Mouse (Mus musculus) heart, adult 8-10 months (tissue): Measurements from ENCODE around the gene Vps26c. TPM values are rescaled to one million over a fixed set of nuclear protein-coding genes. Genes with fewer than 3 reads are reported as not detected.
"Not testable (repeated sequence)": the region's sequence is repeated elsewhere in the genome, so short reads cannot be mapped to it uniquely, and the experiment has no call there.

Source experiments
- DNase-seq: peaks from one replicate; pipeline ENCODE4 v3.0.0; 2022; ENCODE audit warnings: low spot score
- total RNA-seq, 4 experiments: library from RNA; stranded (reverse); gene quantifications; 2 replicates each; pipeline ENCODE4 v1.2.4; 2022

Gene Vps26c
- total RNA-seq, 4 experiments from 2014 or later = 19.9 to 23.4 (median 22.0) TPM

DNA sequence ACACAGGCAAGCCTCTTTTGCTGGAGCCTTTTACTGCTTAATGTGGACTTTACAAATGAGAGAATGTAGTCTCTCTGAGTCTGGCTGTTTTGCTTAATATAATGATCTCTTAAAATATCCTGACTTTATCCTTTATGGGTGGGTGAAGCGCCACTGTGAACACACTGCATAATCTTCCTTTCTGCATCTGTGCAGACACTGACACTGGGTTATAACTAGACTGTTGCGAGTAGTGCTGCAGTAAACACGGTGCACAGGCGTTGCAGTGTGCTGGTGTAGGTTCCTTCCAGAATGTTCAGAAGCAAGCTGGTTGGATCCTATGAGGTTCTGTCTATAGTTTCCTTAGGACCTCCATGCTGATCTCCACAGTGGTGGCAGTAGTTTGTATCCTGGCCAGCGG is 37.3 kb downstream of the Vps26c start:
- no peak for DNase-seq

DNA sequence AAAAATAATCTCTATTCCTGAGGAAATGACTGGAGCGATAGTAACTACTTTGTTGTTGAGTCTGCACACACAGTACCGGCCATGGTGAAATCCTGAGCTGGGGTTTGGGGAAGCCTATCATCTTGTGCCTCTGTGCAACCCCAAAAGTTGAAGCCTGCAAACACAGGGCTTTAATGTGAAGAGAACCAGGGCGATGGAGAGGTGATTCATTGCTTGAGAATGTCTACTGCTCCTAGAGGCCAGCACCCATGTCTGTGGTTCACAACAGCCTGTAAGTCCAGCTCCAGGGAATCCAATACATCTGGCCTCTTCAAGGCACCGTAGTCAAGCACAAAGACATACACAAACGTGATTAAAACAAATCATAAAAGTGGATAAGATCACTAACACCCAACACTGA is 39.3 kb downstream of the Vps26c start:
- no peak for DNase-seq

DNA sequence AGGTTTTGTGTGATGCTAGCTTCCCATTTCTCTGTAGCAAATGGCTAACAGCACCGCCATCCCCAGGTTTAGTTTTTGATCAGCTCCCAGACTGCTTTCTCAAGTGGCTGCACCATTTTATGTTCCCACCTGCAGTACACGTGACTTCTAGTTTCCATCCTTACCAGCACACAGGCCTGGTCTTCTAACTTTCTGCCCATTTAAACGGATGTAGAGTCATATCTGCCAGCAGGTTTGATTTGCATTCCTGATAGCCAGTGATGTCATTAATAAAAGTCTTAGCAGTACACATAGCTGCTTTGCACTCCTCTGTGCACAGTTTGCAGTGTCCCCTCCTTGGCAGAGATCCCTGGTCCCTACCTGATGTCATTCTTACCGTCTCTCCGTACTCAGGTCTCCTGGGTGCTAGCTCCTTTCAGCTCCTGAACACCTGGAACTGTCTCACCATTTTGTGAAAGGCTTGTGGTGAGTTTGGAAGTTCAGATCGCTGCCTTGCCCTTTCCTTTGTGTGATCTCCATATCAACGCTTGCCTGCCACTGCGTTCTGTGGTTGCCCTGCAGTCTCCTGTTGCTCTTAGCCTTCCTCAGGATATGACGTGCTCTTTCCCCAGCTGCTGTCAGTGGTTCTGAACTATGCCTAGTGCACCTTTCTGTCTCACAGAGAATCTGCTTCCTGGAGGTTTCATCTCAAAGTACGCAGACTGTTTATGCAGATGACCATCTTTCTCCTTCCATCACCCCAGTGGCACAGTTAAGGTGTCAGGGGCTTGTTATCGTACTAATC is 41.7 kb downstream of the Vps26c start:
- DNase-seq = no peak

DNA sequence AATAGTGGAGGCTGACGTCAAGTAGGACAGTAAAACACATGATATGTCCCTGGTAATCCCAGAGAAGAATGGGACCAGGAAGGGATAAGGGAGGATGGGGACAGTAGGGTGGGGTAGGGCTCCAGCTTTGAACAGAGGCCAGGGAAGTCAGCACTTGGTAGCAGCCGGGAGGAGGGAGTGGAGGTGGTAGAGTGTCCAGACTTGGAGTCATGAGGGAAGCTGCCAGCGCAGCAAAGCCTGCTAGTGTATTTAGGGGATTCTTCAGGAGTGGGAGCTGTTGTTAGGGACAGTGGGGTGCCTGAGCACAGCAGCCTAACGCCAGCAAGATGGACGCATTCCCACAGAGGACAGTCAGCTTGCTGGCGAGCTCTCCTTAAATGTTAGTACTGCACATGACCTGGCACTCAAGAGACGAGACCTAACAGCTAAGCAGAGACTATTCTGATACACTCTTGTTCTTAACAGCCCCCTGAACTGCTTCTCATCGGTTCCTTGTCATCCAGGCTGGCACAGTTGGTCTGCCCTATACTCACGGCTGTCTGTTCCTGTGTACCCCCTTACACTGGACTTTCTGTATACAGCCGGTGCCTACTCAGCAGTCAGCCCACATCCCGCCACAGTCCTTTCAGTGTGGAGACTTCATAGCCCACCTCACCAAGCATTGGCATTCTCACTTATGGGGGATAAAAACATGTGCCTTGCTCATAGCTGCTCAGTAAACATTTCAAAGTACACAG is 53.4 kb downstream of the Vps26c start:
- no peak for DNase-seq

DNA sequence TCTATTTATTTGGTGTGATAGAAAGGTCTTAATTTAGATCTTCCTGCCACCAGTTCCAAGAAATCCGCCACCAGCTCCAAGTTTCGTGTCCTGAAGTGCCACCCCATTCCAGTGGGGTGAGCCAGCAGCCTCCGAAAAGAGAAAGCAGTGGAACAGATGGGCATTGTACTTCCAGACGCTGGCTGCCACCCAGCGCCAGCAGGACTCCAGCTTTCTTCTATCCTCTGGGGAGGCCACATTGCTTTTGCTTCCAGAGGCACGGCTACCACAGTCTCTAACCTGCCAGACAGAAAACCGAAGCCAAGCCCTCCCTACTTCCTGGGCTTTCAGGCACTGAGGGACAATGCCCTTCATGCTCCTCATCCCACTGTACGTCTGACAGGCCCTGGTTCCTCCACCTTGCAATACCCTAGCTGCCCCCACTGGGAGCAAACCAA is 54.1 kb downstream of the Vps26c start:
- DNase-seq = peak; percentile 63

- no peak for DNase-seq
Observed at GRCm38 (mm10) chr16:94468391-94468790, 58.2 kb downstream of the Vps26c start.

DNA sequence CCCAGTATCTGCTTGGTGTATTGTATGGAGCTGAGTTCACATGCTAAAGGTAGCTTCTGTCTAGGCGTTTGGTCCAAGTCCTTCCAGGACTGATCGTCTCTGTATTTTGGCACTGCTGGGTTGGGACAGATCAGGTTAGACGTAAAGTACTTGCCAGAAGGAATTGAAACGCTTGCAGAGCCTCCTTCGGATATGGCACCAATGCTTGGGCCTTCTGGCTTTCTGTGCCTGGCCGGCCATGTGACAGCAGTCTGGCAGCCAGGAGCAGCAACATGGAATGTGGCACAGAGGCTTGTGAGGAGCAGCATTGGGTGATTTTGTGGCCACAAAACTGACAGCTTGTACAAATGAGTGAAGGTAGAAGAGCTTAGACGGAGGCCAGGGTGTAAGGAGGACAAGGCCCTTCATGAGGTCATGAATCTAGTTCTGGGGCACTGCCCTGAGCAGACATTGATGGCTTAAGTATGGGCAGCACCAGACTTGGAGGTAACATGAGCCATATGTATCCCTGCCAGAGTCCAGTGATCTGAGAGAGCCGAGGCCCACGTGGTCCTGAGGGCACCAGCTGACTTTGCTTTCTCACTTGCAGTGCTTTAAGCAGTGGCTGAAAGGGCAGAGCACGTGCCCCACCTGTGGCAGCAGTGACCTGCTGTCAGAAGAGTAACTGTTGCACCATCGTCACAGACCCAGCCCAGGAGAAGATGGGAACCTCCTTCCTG is 59.1 kb downstream of the Vps26c start:
- DNase-seq = peak; percentile 46

DNA sequence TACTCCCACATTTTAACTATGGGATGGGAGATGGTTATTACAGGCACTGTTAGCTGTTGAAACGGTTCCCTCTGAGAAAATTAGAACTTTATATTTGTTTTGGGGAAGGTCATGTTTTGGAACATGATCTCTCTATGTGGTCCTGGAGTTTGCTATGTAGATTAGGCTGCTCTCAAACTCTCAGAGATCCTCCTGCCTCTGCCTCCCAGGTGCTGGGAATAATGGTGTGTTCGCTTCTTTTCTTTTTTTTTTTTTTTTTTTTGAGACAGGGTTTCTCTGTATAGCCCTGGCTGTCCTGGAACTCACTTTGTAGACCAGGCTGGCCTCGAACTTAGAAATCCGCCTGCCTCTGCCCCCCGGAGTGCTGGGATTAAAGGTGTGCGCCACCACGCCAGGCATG is 60.3 kb downstream of the Vps26c start:
- DNase-seq = not testable (repeated sequence)

DNA sequence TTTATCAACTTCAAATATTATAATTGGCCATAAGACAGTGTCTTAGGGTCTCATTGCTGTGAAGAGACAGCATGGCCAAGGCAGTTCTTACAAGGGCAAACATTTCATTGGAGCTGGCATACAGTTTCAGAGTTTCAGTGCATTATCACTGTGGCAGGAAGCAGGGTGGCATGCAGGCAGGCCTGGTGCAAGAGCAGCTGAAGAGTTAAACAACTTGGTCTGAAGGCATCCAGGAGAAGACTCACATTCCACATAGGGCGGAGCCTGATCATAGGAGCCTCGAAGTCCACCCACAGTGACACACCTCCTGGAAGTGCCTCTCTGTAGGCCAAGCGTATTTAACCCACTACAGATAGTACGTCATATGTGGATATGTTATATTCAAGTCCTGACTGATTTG is 60.7 kb downstream of the Vps26c start:
- no peak for DNase-seq

DNA sequence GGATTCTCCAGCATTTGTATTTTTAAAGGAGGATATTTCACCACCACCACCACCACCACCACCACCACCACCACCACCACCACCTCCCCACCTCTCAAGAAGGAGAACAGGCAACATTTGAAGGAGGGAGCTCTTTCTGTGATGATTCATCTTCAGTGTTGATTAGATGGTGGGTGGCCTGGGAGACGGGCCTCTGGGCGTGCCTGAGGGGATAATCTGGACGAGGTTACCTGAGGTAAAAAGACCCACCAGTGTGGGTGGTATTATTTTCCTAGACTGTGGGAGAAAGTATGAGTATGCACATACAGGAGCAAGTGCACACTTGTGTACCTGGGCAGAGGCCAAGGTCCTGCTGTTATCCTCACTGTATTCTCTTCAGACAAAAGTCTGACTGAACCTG is 62.6 kb downstream of the Vps26c start:
- no peak for DNase-seq

DNA sequence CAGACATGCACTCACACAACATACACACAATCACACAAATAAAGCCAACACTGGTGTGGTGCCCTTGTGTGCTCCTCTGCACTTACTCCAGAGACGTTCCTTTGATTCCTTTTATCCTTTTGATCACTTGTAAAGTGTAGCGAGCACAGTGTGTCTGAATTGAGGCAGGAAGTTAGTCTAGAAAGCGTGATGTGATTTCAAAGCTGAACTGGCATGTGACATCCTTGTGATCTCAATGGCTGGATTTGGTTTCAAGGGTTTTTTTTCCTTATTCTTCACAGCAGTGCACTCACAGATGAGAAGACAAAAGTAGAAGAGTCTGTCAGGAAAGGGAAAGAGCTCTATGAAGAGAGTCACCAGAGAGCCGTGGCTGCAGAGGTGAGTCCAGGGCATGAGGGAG is 72.5 kb downstream of the Vps26c start:
- no peak for DNase-seq

DNA sequence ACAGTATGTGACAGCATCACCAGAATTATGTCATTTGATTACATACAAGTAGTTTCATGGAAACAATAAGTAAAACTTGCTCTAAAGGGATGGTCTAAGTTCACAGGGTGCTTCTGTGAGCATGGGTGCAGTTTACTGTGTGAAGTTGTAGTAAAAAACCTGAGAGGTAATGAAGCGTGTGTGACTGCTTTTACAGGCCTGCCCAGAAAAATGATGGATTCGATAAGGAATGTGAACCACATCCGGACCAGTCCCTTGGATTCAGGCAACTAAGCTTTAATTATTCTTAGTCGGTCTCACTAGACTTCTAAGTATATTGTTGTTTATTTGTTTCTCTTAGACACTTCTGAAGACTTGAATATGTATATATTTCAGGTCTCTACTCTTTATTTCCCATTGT is 73.9 kb downstream of the Vps26c start:
- DNase-seq = no peak

- DNase-seq = no peak
Observed at GRCm38 (mm10) chr16:94451545-94452488, 74.8 kb downstream of the Vps26c start.

GRCm38 (mm10) chr16:94449632-94450031 is 77.0 kb downstream of the Vps26c start:
- no peak for DNase-seq

DNA sequence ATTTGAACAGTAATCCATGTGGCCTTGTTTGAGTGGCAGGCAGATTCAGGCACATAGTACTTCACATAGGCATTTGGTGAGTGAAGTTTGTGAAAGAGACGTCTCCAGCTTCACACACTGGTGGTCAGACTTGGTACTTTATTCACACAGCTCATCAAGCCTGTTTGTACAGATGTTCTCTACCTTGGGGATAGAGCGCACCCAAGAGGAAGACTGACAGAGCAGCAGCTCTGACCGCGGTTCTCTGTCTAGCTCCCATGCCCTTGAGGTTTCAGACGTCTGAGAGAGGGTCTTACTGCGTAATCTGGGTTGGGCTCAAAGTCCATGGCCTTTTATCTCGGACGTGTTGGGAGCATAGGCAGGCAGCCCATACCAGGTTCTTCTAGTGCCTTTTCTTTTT is 77.5 kb downstream of the Vps26c start:
- no peak for DNase-seq

Other genes with a start within 250 kb of the Vps26c start
- 10 to 100 TPM in 2 of 4 experiments, 1 to 10 TPM in 2; 6.1 to 10.7 (median 8.9) TPM for gene Hlcs, start 213.3 kb downstream of the Vps26c start, total RNA-seq
- gene Ripply3, start 198.4 kb downstream of the Vps26c start, total RNA-seq = 1 to 10 TPM; 4.1 to 4.5 (median 4.3) TPM
- gene Ttc3, start 156.2 kb downstream of the Vps26c start, total RNA-seq = 10 to 100 TPM; 74.5 to 84.2 (median 76.6) TPM
- gene Pigp, start 155.0 kb downstream of the Vps26c start, total RNA-seq = 100 to 1,000 TPM; 130 to 147 (median 134) TPM
- gene Dyrk1a, start 43.2 kb upstream of the Vps26c start, total RNA-seq = 10 to 100 TPM; 70.5 to 87.1 (median 79.0) TPM